Mouse (Mus musculus): ENCODE measurements at regions not wholly inside any gene's neighbourhood (a gene's known extent, or its start where the extent isn't known, plus 50 kb on each side); places are given as distances from the start of the nearest gene placed in this dataset.
"Not testable (repeated sequence)": the region's sequence is repeated elsewhere in the genome, so short reads cannot be mapped to it uniquely, and the experiment has no call there.

- DNase-seq = no peak
Measured at GRCm38 (mm10) chr13:107829861-107830260, 214.4 kb upstream of the Smim15 start.

DNA sequence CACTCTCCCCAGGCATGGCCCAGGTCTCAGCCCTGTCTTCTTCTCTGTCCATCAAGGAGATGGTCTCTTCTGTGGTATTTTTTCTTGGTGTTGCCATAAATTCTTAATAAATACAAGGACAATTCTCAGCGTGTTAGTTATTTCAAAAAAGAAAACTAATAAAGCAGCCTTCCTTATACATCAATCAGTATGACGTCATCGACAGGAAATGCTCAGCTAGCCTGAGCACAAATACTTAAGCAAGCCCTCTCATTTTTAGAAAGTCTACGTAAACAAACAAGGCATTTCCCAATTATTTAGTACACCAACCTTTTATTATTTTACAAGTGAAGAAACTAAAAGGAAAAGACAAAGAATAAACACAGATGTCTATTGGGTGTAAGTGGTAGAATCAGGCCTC, 218.6 kb upstream of the Smim15 start:
- DNase-seq = no peak

- DNase-seq = no peak
Measured at GRCm38 (mm10) chr13:107823342-107823741, 220.9 kb upstream of the Smim15 start.

DNA sequence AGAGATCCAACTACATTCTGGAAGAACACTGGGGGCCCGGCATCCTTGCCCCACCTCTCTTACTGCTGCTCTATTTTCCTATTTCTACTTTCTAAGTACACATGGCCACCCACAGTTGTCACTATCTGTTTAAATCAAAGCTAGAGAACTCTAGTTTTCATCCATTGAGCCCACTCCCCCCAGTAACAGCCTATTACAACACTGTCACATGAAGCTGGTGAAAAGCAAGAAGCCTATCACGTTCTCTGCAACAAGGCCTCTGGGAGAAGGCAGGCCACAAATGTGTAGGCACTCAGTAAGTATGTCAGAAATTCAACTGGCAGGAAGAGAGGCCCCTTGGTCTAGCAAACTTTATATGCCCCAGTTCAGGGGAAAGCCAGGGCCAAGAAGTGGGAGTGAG, 222.0 kb upstream of the Smim15 start:
- no peak for DNase-seq

- no peak for DNase-seq
Measured at GRCm38 (mm10) chr13:107813562-107814161, 230.6 kb upstream of the Smim15 start.

GRCm38 (mm10) chr13:107812014-107812413, 232.2 kb upstream of the Smim15 start:
- no peak for DNase-seq

GRCm38 (mm10) chr13:107810802-107811192, 233.4 kb upstream of the Smim15 start:
- DNase-seq = no peak

GRCm38 (mm10) chr13:107810060-107810801, 234.0 kb upstream of the Smim15 start:
- peak; percentile 28 to 46 for DNase-seq

DNA sequence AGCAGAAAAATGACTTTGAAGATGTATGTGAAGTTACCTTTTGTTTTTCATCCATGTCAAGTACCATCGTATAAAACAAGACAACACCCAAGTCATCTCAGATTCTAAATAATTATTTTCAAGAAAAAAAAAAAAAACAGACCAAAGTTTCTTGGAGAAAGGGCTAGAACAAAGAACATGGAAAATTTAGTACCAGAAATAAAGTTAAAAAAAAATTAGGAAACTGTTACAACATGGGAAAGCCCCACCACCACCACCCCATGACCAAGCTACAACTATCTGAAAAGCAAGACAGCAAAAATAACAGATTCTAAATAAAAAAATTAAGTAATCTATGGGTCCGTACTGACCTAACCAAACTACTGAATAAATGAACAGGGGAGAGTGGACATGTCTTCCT, 235.3 kb upstream of the Smim15 start:
- no peak for DNase-seq

DNA sequence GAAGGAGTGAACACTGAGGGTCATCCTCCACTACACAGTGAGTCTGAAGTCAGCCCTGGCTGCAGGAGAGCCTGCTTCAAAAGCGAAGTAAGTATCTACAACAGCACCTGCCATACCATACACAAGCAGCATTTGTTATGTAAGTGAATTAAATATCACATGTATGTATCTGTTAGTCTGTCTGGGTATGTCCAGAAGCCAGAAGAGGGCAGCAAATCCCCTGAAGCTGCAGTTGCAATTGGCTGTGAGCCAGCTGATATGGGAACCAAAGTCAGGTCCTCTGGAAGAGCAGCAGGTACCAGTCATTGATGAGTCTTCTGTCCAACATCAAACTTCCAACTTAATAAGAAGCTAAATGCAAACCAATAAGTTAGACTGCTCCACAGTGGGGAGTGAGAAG, 239.8 kb upstream of the Smim15 start:
- DNase-seq = no peak

DNA sequence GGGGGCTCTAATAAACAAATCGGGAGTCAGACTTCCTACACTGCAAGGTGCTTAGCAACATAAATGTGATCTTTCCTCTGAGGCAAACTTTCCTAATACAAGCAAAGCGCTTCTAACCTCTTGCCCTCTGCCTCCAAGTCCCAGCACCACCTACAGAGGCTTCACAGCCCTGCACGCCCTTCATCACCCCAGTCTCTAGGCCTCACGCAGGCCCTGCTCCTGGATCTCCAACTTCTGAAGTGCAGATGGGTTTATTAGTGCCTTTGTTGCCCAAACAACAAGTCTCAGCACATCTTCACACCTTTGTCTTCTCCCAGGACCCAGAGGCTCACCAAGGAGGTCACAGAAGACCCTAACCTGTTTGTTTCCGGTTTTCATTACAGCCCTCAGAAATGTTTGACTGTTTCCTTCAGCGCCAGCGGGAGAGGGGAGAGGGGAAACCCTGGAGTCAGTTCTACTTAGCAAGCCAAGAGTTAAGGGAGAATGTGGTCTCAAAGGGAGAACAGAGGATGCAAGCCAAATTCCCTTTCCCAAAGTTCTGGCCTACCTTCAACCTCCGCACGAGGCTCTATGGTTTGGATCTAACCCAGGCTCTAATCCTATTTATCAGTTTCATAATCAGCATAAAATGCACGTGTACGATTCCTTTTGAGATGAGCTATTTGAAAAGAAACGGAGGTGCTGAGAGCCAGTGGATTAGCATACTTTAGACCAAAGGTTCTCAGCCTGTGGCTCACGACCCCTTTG, 244.9 kb upstream of the Smim15 start:
- no peak for DNase-seq

- no peak for DNase-seq
Measured at GRCm38 (mm10) chr13:107798144-107798543, 246.1 kb upstream of the Smim15 start.

- DNase-seq = no peak
Measured at GRCm38 (mm10) chr13:107795516-107795915, 248.7 kb upstream of the Smim15 start.

DNA sequence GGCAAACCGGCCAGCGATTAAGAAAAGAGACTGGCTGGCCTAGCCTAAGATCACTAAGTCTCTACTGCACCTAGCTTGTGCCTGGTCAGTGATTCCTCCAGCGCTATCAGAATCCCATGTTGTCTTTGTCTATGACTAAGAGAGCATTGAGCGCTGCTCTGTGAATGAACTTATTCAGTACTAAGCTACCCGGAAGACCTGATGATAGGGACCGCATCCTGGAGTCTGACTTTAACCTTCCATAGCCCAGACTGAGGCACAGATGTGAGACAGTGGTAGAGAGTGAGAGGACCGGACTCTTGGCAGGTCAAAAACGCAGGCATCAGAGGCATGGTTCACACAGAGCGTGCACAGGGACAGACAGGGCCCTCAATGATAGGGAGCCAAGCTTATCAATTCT, 252.5 kb upstream of the Smim15 start:
- DNase-seq = no peak

- no peak for DNase-seq
Measured at GRCm38 (mm10) chr13:107784971-107785370, 259.3 kb upstream of the Smim15 start.

DNA sequence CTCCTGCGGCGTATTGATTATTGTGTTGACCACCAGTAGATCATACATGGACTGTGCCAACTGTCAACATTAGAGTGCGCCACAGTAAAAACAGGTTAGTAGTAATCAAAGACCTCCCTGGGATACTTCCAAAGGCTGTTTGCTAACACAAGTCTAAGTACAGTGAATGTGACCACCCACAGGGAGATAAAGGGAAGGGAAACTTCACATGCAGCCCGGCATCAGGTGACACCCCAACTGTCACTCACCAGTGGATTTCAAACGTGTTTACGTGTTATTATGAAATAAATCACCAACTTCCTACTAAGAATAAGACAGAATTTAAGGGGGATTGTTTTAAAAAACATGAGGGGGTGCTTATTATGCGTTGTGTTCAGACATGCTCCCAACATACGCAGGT, 262.5 kb upstream of the Smim15 start:
- DNase-seq = no peak

DNA sequence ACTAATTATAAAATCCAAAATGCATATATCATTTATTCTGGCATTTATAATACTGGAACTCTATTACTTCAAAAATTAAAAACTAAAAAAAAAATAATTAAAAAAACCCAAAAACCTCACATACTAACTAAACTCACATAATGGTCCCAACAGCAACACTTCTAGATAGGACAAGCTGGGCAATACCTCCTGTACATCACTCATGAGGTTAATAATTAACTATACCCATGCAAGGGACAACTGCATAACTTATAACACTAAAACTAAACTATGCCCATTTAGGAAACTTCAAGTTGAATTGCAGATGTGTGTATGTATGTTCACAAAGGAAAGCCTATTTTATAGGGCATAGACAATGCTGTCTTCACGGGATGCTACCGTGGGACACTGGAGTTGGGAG, 263.0 kb upstream of the Smim15 start:
- no peak for DNase-seq

DNA sequence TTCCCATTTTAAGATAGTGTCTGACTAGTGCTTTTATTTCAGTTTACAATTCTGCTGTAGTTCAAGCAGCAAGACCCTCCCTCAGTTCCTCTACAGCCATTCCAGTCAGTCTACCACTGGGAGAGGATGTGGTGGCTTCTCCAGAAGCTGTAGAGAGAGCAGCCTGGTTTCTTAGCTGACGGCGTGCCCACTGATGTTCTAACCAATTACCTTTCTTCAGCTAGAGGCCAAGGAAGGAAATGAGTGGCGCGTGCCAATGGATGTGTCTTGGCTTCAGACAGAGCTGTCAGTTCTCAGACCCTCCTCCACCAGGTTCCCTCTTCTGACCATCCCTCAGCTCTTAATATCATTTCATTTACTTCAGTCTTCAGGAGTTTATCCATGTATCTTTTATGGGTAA, 264.7 kb upstream of the Smim15 start:
- no peak for DNase-seq

DNA sequence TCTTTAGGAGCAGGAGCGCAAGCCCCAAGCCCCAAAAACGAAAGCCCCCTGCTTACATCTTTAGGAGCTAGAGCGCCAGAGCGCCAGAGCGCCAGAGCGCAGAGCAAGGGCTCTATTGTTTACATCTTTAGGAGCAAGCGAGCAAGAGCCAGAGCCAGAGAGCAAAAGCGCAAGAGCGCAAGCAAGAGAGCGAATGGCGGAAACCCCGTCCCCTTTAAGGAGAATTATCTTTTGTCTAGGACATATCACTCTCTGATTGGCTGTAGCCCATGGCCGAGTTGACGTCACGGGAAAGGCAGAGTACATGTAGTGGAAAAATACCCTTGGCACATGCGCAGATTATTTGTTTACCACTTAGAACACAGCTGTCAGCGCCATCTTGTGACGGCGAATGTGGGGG, 269.7 kb upstream of the Smim15 start:
- DNase-seq = not testable (repeated sequence)

GRCm38 (mm10) chr13:107767262-107767624, 277.0 kb upstream of the Smim15 start:
- DNase-seq = no peak

DNA sequence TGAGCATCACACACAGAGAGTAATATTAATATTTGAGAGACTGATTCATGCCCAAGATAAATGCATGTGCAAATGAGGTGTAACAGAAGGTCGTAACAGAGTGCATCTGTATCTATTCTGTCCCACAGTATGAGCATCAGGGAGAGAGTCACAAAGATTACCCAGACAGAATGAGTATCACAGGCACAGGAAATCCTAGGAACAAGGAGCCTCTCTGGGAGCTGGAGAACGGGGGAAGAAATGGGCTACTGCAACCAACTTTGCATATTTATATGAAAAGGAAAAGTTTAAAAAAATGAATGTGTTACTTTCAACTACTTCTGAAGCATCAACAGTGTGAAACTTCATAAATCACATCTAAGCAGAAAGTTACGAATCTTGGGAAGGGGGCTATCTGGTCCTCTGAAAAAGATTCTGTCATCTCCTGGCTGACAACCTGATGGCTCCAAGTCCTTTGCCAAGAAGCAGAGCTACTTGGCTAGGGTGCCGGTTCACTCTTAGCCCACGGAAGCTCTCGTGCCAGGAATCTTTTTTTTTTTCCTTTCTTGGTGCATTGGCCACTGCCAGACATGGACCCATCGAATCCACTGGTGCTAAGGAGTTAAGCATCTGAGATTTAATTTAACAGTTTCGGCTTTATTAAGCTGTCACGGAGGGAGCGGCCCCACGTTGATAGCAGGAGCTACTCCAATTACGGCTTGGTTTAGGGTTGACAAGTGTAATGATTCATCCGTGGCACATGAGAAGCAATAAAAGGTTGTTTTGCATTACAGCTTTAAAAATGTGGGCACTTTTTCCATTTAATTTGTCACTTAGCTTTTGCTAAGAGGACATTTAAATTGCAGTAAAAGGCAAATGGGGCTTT, 277.6 kb upstream of the Smim15 start:
- no peak for DNase-seq

GRCm38 (mm10) chr13:107763911-107764310, 280.3 kb upstream of the Smim15 start:
- no peak for DNase-seq

DNA sequence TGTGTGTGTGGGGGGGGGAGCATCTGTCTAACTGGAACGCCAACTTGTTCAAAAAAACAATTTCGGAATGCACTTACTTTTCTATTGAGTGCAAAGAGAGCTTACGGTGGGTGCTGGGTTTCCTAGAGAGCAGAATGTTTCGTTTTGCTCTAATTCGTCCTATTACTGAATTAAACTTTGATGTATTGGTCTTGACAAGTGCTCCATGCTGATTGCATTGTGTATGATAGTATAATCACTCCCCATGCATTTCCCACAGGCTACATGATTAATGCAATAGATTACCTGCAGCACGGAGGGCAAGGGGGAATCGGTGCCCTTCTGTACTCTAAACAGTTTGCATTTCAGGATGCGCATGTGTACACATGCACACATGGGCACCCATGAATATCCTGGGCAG, 283.7 kb upstream of the Smim15 start:
- no peak for DNase-seq

Data from B cell, adult 2 months (primary cell).